Mouse (Mus musculus): ENCODE measurements around the gene Sytl1. TPM values are rescaled to one million over a fixed set of nuclear protein-coding genes. Genes with fewer than 3 reads are reported as not detected.

Sytl1 gene
- total and polyA plus RNA-seq, 3 experiments, result 0.08 to 0.31 TPM; not detected in 1

DNA sequence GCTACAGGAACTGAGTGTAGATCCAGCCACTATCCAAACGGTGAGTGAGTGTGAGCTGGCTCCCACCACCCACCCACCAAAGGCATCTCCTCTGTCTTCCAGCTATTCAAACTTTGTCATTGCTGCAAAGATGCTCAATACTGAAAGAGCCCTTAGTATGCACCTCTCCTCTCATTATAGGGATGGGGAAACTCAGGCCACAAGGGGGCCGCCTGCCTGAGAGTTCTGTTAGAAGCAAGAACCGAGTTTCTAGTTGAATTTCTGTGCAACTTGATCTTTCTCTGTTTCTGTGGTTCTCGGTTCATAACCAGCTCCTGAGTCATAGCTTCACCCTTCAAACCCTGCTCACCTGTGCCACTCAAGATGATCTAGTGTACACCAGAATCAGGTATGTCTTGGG lies 10.8 kb downstream of the Sytl1 start:
- H3K4me3 ChIP-seq (ENCODE audit: control insufficient read depth in 1 of 2, insufficient read depth in 1 of 2, low read depth in 2 of 2, low read length in 2 of 2), result no peak overlapping the region
- H3K79me2 ChIP-seq (ENCODE audit: control insufficient read depth, insufficient read depth, low read length, poor library complexity), result no peaks in the 10 kb centered on the region; the same call in 1 of the 2 replicates
- peaks cover 0 to 16% of the 10 kb centered on the region in 2 experiments; a peak in 2 of 4 replicates for H3K36me3 ChIP-seq (ENCODE audit: control insufficient read depth in 1 of 2, insufficient read depth in 2 of 2, low read length in 2 of 2)
- H3K9ac ChIP-seq (ENCODE audit: control insufficient read depth, low read depth, low read length, poor library complexity, severe bottlenecking), result no peak overlapping the region
- H3K9me3 ChIP-seq (replicated peaks; ENCODE audit: insufficient read depth, low read length), result no peaks in the 10 kb centered on the region
- no peaks in the 10 kb centered on the region for H3K27me3 ChIP-seq (ENCODE audit: control insufficient read depth in 1 of 2, insufficient read depth in 2 of 2, low read length in 2 of 2)
- no peak for DNase-seq (ENCODE audit: low read depth, low spot score)
- no peak for TF ChIP-seq USF2 (IDR thresholded peaks at IDR 0.05; ENCODE audit: borderline replicate concordance in 1 of 2, insufficient read depth in 1 of 2, low read depth in 1 of 2, low read length in 2 of 2)
- no peak for TF ChIP-seq CHD2 (IDR thresholded peaks at IDR 0.05; ENCODE audit: low read length)
- no peak for TF ChIP-seq RAD21 (IDR thresholded peaks at IDR 0.05; ENCODE audit: low read depth, low read length)
- TF ChIP-seq GATA1 (IDR thresholded peaks at IDR 0.05; ENCODE audit: low read depth, low read length), result no peak
- TF ChIP-seq CTCF (IDR thresholded peaks at IDR 0.05 in 2 of 3, conservative IDR thresholded peaks at IDR 0.05 in 1 of 3; ENCODE audit: control insufficient read depth in 1 of 3, insufficient read depth in 1 of 3, low read depth in 2 of 3, low read length in 3 of 3, poor library complexity in 1 of 3, severe bottlenecking in 1 of 3), result no peak
- TF ChIP-seq GABPA (IDR thresholded peaks at IDR 0.05; ENCODE audit: low read depth, low read length), result no peak
- no peak for TF ChIP-seq NRF1 (IDR thresholded peaks at IDR 0.05; ENCODE audit: insufficient read depth, low read depth, low read length, poor library complexity, severe bottlenecking)
- no peak for TF ChIP-seq MAX (IDR thresholded peaks at IDR 0.05; ENCODE audit: low read length)
- TF ChIP-seq JUND (IDR thresholded peaks at IDR 0.05; ENCODE audit: low read depth, low read length), result no peak
- no peak for TF ChIP-seq MEF2A (IDR thresholded peaks at IDR 0.05; ENCODE audit: extremely low read depth, insufficient replicate concordance, low read depth, low read length, poor library complexity, severe bottlenecking)
- no peak for TF ChIP-seq HCFC1 (IDR thresholded peaks at IDR 0.05; ENCODE audit: low read depth, low read length)
- TF ChIP-seq SMC3 (IDR thresholded peaks at IDR 0.05; ENCODE audit: low read depth, low read length), result no peak
- no peak for TF ChIP-seq KAT2A (conservative IDR thresholded peaks at IDR 0.05; ENCODE audit: low read depth, low read length)
- no peak for TF ChIP-seq TCF12 (IDR thresholded peaks at IDR 0.05; ENCODE audit: low read depth, low read length)
- TF ChIP-seq RCOR1 (IDR thresholded peaks at IDR 0.05; ENCODE audit: low read depth, low read length), result no peak
- H3K27ac ChIP-seq (ENCODE audit: control insufficient read depth, low read depth, low read length), result no peak overlapping the region
- peaks cover 2 to 28% of the 10 kb centered on the region in 2 experiments for H3K4me1 ChIP-seq (ENCODE audit: control insufficient read depth in 1 of 2, insufficient read depth in 2 of 2, low read length in 2 of 2)

DNA sequence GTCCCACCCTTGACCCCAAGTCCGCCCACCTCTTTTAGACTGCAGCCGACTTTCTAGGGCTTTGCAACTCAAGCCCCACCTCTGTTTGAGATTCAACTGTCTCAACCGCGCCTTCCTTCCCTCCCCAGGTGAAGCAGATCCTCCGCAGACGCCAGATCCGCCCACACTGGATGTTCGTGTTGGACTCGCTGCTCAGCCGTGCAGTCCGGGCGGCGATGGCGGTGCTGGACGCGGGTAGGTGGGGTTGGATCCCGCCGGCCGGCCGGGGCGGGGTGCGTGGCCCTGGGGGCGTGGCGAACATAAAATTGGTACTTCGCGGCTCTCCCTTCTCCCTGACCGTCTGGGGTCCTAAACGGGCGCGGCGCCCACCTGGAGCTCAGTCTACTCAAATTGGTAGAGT lies 11.7 kb downstream of the Sytl1 start:
- TF ChIP-seq GATA1 (IDR thresholded peaks at IDR 0.05; ENCODE audit: low read depth, low read length) (no peak), ZMIZ1 (IDR thresholded peaks at IDR 0.05; ENCODE audit: low read depth, low read length) (no peak), HCFC1 (IDR thresholded peaks at IDR 0.05; ENCODE audit: low read depth, low read length) (no peak), ZKSCAN1 (IDR thresholded peaks at IDR 0.05; ENCODE audit: low read depth, low read length) (no peak), TCF12 (IDR thresholded peaks at IDR 0.05; ENCODE audit: low read depth, low read length) (no peak), USF1 (IDR thresholded peaks at IDR 0.05; ENCODE audit: low read depth, low read length) (no peak), JUND (IDR thresholded peaks at IDR 0.05; ENCODE audit: low read depth, low read length) (no peak), POLR2AphosphoS2 (IDR thresholded peaks at IDR 0.05; ENCODE audit: low read length) (no peak)
- Histone ChIP-seq H3K27me3 (ENCODE audit: control insufficient read depth in 1 of 2, insufficient read depth in 2 of 2, low read length in 2 of 2) (no peaks in the 10 kb centered on the region), H3K9me3 (replicated peaks; ENCODE audit: insufficient read depth, low read length) (no peaks in the 10 kb centered on the region), H3K79me2 (ENCODE audit: control insufficient read depth, insufficient read depth, low read length, poor library complexity) (no peaks in the 10 kb centered on the region; the same call in 1 of the 2 replicates), H3K4me3 (ENCODE audit: control insufficient read depth in 1 of 2, insufficient read depth in 1 of 2, low read depth in 2 of 2, low read length in 2 of 2) (no peak overlapping the region), H3K4me1 (ENCODE audit: control insufficient read depth in 1 of 2, insufficient read depth in 2 of 2, low read length in 2 of 2) (peaks cover 2 to 37% of the 10 kb centered on the region in 2 experiments), H3K27ac (ENCODE audit: control insufficient read depth, low read depth, low read length) (no peak overlapping the region), H3K36me3 (ENCODE audit: control insufficient read depth in 1 of 2, insufficient read depth in 2 of 2, low read length in 2 of 2) (peaks cover 0 to 23% of the 10 kb centered on the region in 2 experiments; a peak in 2 of 4 replicates), H3K9ac (ENCODE audit: control insufficient read depth, low read depth, low read length, poor library complexity, severe bottlenecking) (no peak overlapping the region)
- DNase-seq (ENCODE audit: low read depth, low spot score), result no peak
